Mouse (Mus musculus): ENCODE measurements at regions not wholly inside any gene's neighbourhood (a gene's known extent, or its start where the extent isn't known, plus 50 kb on each side); places are given as distances from the start of the nearest gene placed in this dataset.

- TF ChIP-seq CTCF (IDR thresholded peaks at IDR 0.05; ENCODE audit: low read depth), result no peak
These were observed 61.2 kb upstream of the Gm10260 start for GRCm38 (mm10) chr13:97821630-97822029.

GRCm38 (mm10) chr13:97821011-97821410 is 60.6 kb upstream of the Gm10260 start:
- ATAC-seq, result no peak
- H3K4me1 ChIP-seq (replicated peaks; ENCODE audit: control insufficient read depth, insufficient read depth, low read length), result no peaks in the 10 kb centered on the region
- 75% methylated on average over 3 of the region's 3 CpGs for WGBS
- no peak overlapping the region for H3K27ac ChIP-seq (ENCODE audit: low read depth, low read length)
- H3K36me3 ChIP-seq (ENCODE audit: control insufficient read depth, insufficient read depth), result no peaks in the 10 kb centered on the region
- no peak overlapping the region for H3K9ac ChIP-seq (ENCODE audit: low read depth, low read length)
- H3K27me3 ChIP-seq (replicated peaks; ENCODE audit: control insufficient read depth, insufficient read depth, low read length), result no peaks in the 10 kb centered on the region
- H3K4me2 ChIP-seq (replicated peaks; ENCODE audit: low read depth), result no peak overlapping the region
- no peaks in the 10 kb centered on the region for H3K9me3 ChIP-seq (ENCODE audit: control insufficient read depth)
- H3K4me3 ChIP-seq (ENCODE audit: low read depth, low read length), result no peak overlapping the region
- TF ChIP-seq CTCF (IDR thresholded peaks at IDR 0.05; ENCODE audit: low read depth), result no peak

More at GRCm38 (mm10) chr13:97821630-97822029, 61.2 kb upstream of the Gm10260 start:
- Histone ChIP-seq H3K4me2 (replicated peaks; ENCODE audit: low read depth) (no peak overlapping the region), H3K4me1 (replicated peaks; ENCODE audit: control insufficient read depth, insufficient read depth, low read length) (no peaks in the 10 kb centered on the region), H3K9ac (ENCODE audit: low read depth, low read length) (no peak overlapping the region), H3K27me3 (replicated peaks; ENCODE audit: control insufficient read depth, insufficient read depth, low read length) (no peaks in the 10 kb centered on the region), H3K36me3 (ENCODE audit: control insufficient read depth, insufficient read depth) (no peaks in the 10 kb centered on the region), H3K27ac (ENCODE audit: low read depth, low read length) (no peak overlapping the region), H3K4me3 (ENCODE audit: low read depth, low read length) (no peak overlapping the region), H3K9me3 (ENCODE audit: control insufficient read depth) (no peaks in the 10 kb centered on the region)
- 24% methylated on average over 2 of the region's 2 CpGs for WGBS
- no peak for ATAC-seq

- no peak for TF ChIP-seq CTCF (IDR thresholded peaks at IDR 0.05; ENCODE audit: low read depth)
- Histone ChIP-seq H3K4me1 (replicated peaks; ENCODE audit: control insufficient read depth, insufficient read depth, low read length) (no peaks in the 10 kb centered on the region), H3K4me2 (replicated peaks; ENCODE audit: low read depth) (no peak overlapping the region), H3K27ac (ENCODE audit: low read depth, low read length) (no peak overlapping the region), H3K36me3 (ENCODE audit: control insufficient read depth, insufficient read depth) (no peaks in the 10 kb centered on the region), H3K9me3 (ENCODE audit: control insufficient read depth) (no peaks in the 10 kb centered on the region), H3K4me3 (ENCODE audit: low read depth, low read length) (no peak overlapping the region), H3K9ac (ENCODE audit: low read depth, low read length) (no peak overlapping the region), H3K27me3 (replicated peaks; ENCODE audit: control insufficient read depth, insufficient read depth, low read length) (no peaks in the 10 kb centered on the region)
- 96% methylated on average over 8 of the region's 8 CpGs for WGBS
- no peak for ATAC-seq
These were observed 60.0 kb upstream of the Gm10260 start for GRCm38 (mm10) chr13:97820401-97820800.

- H3K4me3 ChIP-seq (ENCODE audit: low read depth, low read length), result no peak overlapping the region
- 88% methylated on average over 9 of the region's 9 CpGs for WGBS
- H3K36me3 ChIP-seq (ENCODE audit: control insufficient read depth, insufficient read depth), result no peaks in the 10 kb centered on the region
- H3K4me2 ChIP-seq (replicated peaks; ENCODE audit: low read depth), result no peak overlapping the region
- H3K4me1 ChIP-seq (replicated peaks; ENCODE audit: control insufficient read depth, insufficient read depth, low read length), result no peaks in the 10 kb centered on the region
- no peak overlapping the region for H3K9ac ChIP-seq (ENCODE audit: low read depth, low read length)
- no peaks in the 10 kb centered on the region for H3K9me3 ChIP-seq (ENCODE audit: control insufficient read depth)
- no peak overlapping the region for H3K27ac ChIP-seq (ENCODE audit: low read depth, low read length)
- no peaks in the 10 kb centered on the region for H3K27me3 ChIP-seq (replicated peaks; ENCODE audit: control insufficient read depth, insufficient read depth, low read length)
- TF ChIP-seq CTCF (IDR thresholded peaks at IDR 0.05; ENCODE audit: low read depth), result no peak
- no peak for ATAC-seq
These were observed 58.6 kb upstream of the Gm10260 start for GRCm38 (mm10) chr13:97819036-97819435.

GRCm38 (mm10) chr13:97816923-97817322 is 56.5 kb upstream of the Gm10260 start:
- 87% methylated on average over 3 of the region's 3 CpGs for WGBS
- Histone ChIP-seq H3K4me2 (replicated peaks; ENCODE audit: low read depth) (no peak overlapping the region), H3K9ac (ENCODE audit: low read depth, low read length) (no peak overlapping the region), H3K27ac (ENCODE audit: low read depth, low read length) (no peak overlapping the region), H3K27me3 (replicated peaks; ENCODE audit: control insufficient read depth, insufficient read depth, low read length) (no peaks in the 10 kb centered on the region), H3K4me3 (ENCODE audit: low read depth, low read length) (no peak overlapping the region), H3K4me1 (replicated peaks; ENCODE audit: control insufficient read depth, insufficient read depth, low read length) (no peaks in the 10 kb centered on the region), H3K36me3 (ENCODE audit: control insufficient read depth, insufficient read depth) (no peaks in the 10 kb centered on the region), H3K9me3 (ENCODE audit: control insufficient read depth) (no peaks in the 10 kb centered on the region)
- no peak for TF ChIP-seq CTCF (IDR thresholded peaks at IDR 0.05; ENCODE audit: low read depth)
- ATAC-seq, result no peak
